Mouse (Mus musculus): ENCODE measurements at regions not wholly inside any gene's neighbourhood (a gene's known extent, or its start where the extent isn't known, plus 50 kb on each side); places are given as distances from the start of the nearest gene placed in this dataset.

GRCm38 (mm10) chr5:46787079-46787478, 929.7 kb upstream of the Lcorl start:
- DNase-seq (ENCODE audit: low spot score) (no peak), ATAC-seq (ENCODE audit: insufficient number of reproducible peaks, low FRiP score, low TSS enrichment, low read depth) (no peak)
- no peak overlapping the region for H3K9ac ChIP-seq (ENCODE audit: low read length)
- H3K4me1 ChIP-seq (ENCODE audit: control insufficient read depth, insufficient read depth, low read length): no peaks in the 10 kb centered on the region
- H3K27me3 ChIP-seq (ENCODE audit: control insufficient read depth, insufficient read depth, low read length): no peaks in the 10 kb centered on the region
- no peak overlapping the region for H3K4me3 ChIP-seq (ENCODE audit: low read depth, low read length)
- no peak overlapping the region for H3K4me2 ChIP-seq (ENCODE audit: low read depth, severe bottlenecking)
- no peak overlapping the region for H3K27ac ChIP-seq (replicated peaks; ENCODE audit: low read depth, low read length)
- no peaks in the 10 kb centered on the region for H3K9me3 ChIP-seq (ENCODE audit: control insufficient read depth, low read length)
- no peaks in the 10 kb centered on the region for H3K36me3 ChIP-seq (ENCODE audit: control insufficient read depth, insufficient read depth, low read length)
- 85% methylated on average over 3 of the region's 3 CpGs for WGBS

- H3K27ac ChIP-seq (replicated peaks; ENCODE audit: low read depth, low read length): no peak overlapping the region
- H3K9me3 ChIP-seq (ENCODE audit: control insufficient read depth, low read length): no peaks in the 10 kb centered on the region
- no peak for ATAC-seq (ENCODE audit: insufficient number of reproducible peaks, low FRiP score, low TSS enrichment, low read depth)
- no peak overlapping the region for H3K9ac ChIP-seq (ENCODE audit: low read length)
- no peak overlapping the region for H3K4me2 ChIP-seq (ENCODE audit: low read depth, severe bottlenecking)
- H3K27me3 ChIP-seq (ENCODE audit: control insufficient read depth, insufficient read depth, low read length): no peaks in the 10 kb centered on the region
- H3K4me1 ChIP-seq (ENCODE audit: control insufficient read depth, insufficient read depth, low read length): no peaks in the 10 kb centered on the region
- DNase-seq (ENCODE audit: low spot score): no peak
- 87% methylated on average over 5 of the region's 5 CpGs for WGBS
- no peaks in the 10 kb centered on the region for H3K36me3 ChIP-seq (ENCODE audit: control insufficient read depth, insufficient read depth, low read length)
- no peak overlapping the region for H3K4me3 ChIP-seq (ENCODE audit: low read depth, low read length)
Measured at GRCm38 (mm10) chr5:46756094-46756493, 898.7 kb upstream of the Lcorl start.

- Histone ChIP-seq H3K27me3 (ENCODE audit: control insufficient read depth, insufficient read depth, low read length) (no peaks in the 10 kb centered on the region), H3K4me3 (ENCODE audit: low read depth, low read length) (no peak overlapping the region), H3K9ac (ENCODE audit: low read length) (no peak overlapping the region), H3K9me3 (ENCODE audit: control insufficient read depth, low read length) (no peaks in the 10 kb centered on the region), H3K27ac (replicated peaks; ENCODE audit: low read depth, low read length) (no peak overlapping the region), H3K4me2 (ENCODE audit: low read depth, severe bottlenecking) (no peak overlapping the region), H3K36me3 (ENCODE audit: control insufficient read depth, insufficient read depth, low read length) (no peaks in the 10 kb centered on the region), H3K4me1 (ENCODE audit: control insufficient read depth, insufficient read depth, low read length) (no peaks in the 10 kb centered on the region)
- DNase-seq (ENCODE audit: low spot score) (no peak), ATAC-seq (ENCODE audit: insufficient number of reproducible peaks, low FRiP score, low TSS enrichment, low read depth) (no peak)
- 70% methylated on average over 2 of the region's 2 CpGs for WGBS
Measured at GRCm38 (mm10) chr5:46740034-46740582, 882.7 kb upstream of the Lcorl start.

GRCm38 (mm10) chr5:46732510-46732909, 875.1 kb upstream of the Lcorl start:
- peak; percentile 79; the same call in 1 of the 2 replicates for ATAC-seq (ENCODE audit: insufficient number of reproducible peaks, low FRiP score, low TSS enrichment, low read depth)
- no peak overlapping the region for H3K4me3 ChIP-seq (ENCODE audit: low read depth, low read length)
- no peaks in the 10 kb centered on the region for H3K4me1 ChIP-seq (ENCODE audit: control insufficient read depth, insufficient read depth, low read length)
- H3K36me3 ChIP-seq (ENCODE audit: control insufficient read depth, insufficient read depth, low read length): no peaks in the 10 kb centered on the region
- no peaks in the 10 kb centered on the region for H3K27me3 ChIP-seq (ENCODE audit: control insufficient read depth, insufficient read depth, low read length)
- DNase-seq (ENCODE audit: low spot score): peak; percentile 30
- no peak overlapping the region for H3K4me2 ChIP-seq (ENCODE audit: low read depth, severe bottlenecking)
- no peak overlapping the region for H3K27ac ChIP-seq (replicated peaks; ENCODE audit: low read depth, low read length)
- 77% methylated on average over 3 of the region's 3 CpGs for WGBS
- H3K9me3 ChIP-seq (ENCODE audit: control insufficient read depth, low read length): no peaks in the 10 kb centered on the region
- H3K9ac ChIP-seq (ENCODE audit: low read length): no peak overlapping the region

GRCm38 (mm10) chr5:46732025-46732424, 874.6 kb upstream of the Lcorl start:
- H3K4me2 ChIP-seq (ENCODE audit: low read depth, severe bottlenecking): no peak overlapping the region
- H3K27me3 ChIP-seq (ENCODE audit: control insufficient read depth, insufficient read depth, low read length): no peaks in the 10 kb centered on the region
- H3K4me3 ChIP-seq (ENCODE audit: low read depth, low read length): no peak overlapping the region
- DNase-seq (ENCODE audit: low spot score) (no peak), ATAC-seq (ENCODE audit: insufficient number of reproducible peaks, low FRiP score, low TSS enrichment, low read depth) (peak; percentile 65; the same call in 1 of the 2 replicates)
- no peak overlapping the region for H3K9ac ChIP-seq (ENCODE audit: low read length)
- no peak overlapping the region for H3K27ac ChIP-seq (replicated peaks; ENCODE audit: low read depth, low read length)
- no peaks in the 10 kb centered on the region for H3K36me3 ChIP-seq (ENCODE audit: control insufficient read depth, insufficient read depth, low read length)
- H3K4me1 ChIP-seq (ENCODE audit: control insufficient read depth, insufficient read depth, low read length): no peaks in the 10 kb centered on the region
- WGBS: 71% methylated on average over 5 of the region's 5 CpGs
- no peaks in the 10 kb centered on the region for H3K9me3 ChIP-seq (ENCODE audit: control insufficient read depth, low read length)

- Histone ChIP-seq H3K4me3 (ENCODE audit: low read depth, low read length) (no peak overlapping the region), H3K27me3 (ENCODE audit: control insufficient read depth, insufficient read depth, low read length) (no peaks in the 10 kb centered on the region), H3K27ac (replicated peaks; ENCODE audit: low read depth, low read length) (no peak overlapping the region), H3K9ac (ENCODE audit: low read length) (no peak overlapping the region), H3K4me1 (ENCODE audit: control insufficient read depth, insufficient read depth, low read length) (no peaks in the 10 kb centered on the region), H3K4me2 (ENCODE audit: low read depth, severe bottlenecking) (no peak overlapping the region), H3K9me3 (ENCODE audit: control insufficient read depth, low read length) (no peaks in the 10 kb centered on the region), H3K36me3 (ENCODE audit: control insufficient read depth, insufficient read depth, low read length) (no peaks in the 10 kb centered on the region)
- ATAC-seq (ENCODE audit: insufficient number of reproducible peaks, low FRiP score, low TSS enrichment, low read depth) (no peak), DNase-seq (ENCODE audit: low spot score) (no peak)
- 61% methylated on average over 3 of the region's 3 CpGs for WGBS
Measured at GRCm38 (mm10) chr5:46731297-46731696, 873.9 kb upstream of the Lcorl start.

- ATAC-seq (ENCODE audit: insufficient number of reproducible peaks, low FRiP score, low TSS enrichment, low read depth) (no peak), DNase-seq (ENCODE audit: low spot score) (no peak)
- Histone ChIP-seq H3K9me3 (ENCODE audit: control insufficient read depth, low read length) (no peaks in the 10 kb centered on the region), H3K27me3 (ENCODE audit: control insufficient read depth, insufficient read depth, low read length) (no peaks in the 10 kb centered on the region), H3K36me3 (ENCODE audit: control insufficient read depth, insufficient read depth, low read length) (no peaks in the 10 kb centered on the region), H3K4me2 (ENCODE audit: low read depth, severe bottlenecking) (no peak overlapping the region), H3K9ac (ENCODE audit: low read length) (no peak overlapping the region), H3K4me3 (ENCODE audit: low read depth, low read length) (no peak overlapping the region), H3K4me1 (ENCODE audit: control insufficient read depth, insufficient read depth, low read length) (no peaks in the 10 kb centered on the region), H3K27ac (replicated peaks; ENCODE audit: low read depth, low read length) (no peak overlapping the region)
- WGBS: 60% methylated on average over 3 of the region's 3 CpGs
Measured at GRCm38 (mm10) chr5:46709596-46709995, 852.2 kb upstream of the Lcorl start.

GRCm38 (mm10) chr5:46707845-46708244, 850.4 kb upstream of the Lcorl start:
- no peaks in the 10 kb centered on the region for H3K36me3 ChIP-seq (ENCODE audit: control insufficient read depth, insufficient read depth, low read length)
- H3K4me3 ChIP-seq (ENCODE audit: low read depth, low read length): no peak overlapping the region
- DNase-seq (ENCODE audit: low spot score) (no peak), ATAC-seq (ENCODE audit: insufficient number of reproducible peaks, low FRiP score, low TSS enrichment, low read depth) (no peak)
- H3K9ac ChIP-seq (ENCODE audit: low read length): no peak overlapping the region
- H3K9me3 ChIP-seq (ENCODE audit: control insufficient read depth, low read length): no peaks in the 10 kb centered on the region
- H3K27ac ChIP-seq (replicated peaks; ENCODE audit: low read depth, low read length): no peak overlapping the region
- 92% methylated on average over 1 of the region's 1 CpGs for WGBS
- H3K27me3 ChIP-seq (ENCODE audit: control insufficient read depth, insufficient read depth, low read length): no peaks in the 10 kb centered on the region
- no peaks in the 10 kb centered on the region for H3K4me1 ChIP-seq (ENCODE audit: control insufficient read depth, insufficient read depth, low read length)
- no peak overlapping the region for H3K4me2 ChIP-seq (ENCODE audit: low read depth, severe bottlenecking)

GRCm38 (mm10) chr5:46707021-46707420, 849.6 kb upstream of the Lcorl start:
- Histone ChIP-seq H3K9me3 (ENCODE audit: control insufficient read depth, low read length) (no peaks in the 10 kb centered on the region), H3K27me3 (ENCODE audit: control insufficient read depth, insufficient read depth, low read length) (no peaks in the 10 kb centered on the region), H3K4me1 (ENCODE audit: control insufficient read depth, insufficient read depth, low read length) (no peaks in the 10 kb centered on the region), H3K4me3 (ENCODE audit: low read depth, low read length) (no peak overlapping the region), H3K36me3 (ENCODE audit: control insufficient read depth, insufficient read depth, low read length) (no peaks in the 10 kb centered on the region), H3K9ac (ENCODE audit: low read length) (no peak overlapping the region), H3K27ac (replicated peaks; ENCODE audit: low read depth, low read length) (no peak overlapping the region), H3K4me2 (ENCODE audit: low read depth, severe bottlenecking) (no peak overlapping the region)
- WGBS: 92% methylated on average over 5 of the region's 5 CpGs
- DNase-seq (ENCODE audit: low spot score) (no peak), ATAC-seq (ENCODE audit: insufficient number of reproducible peaks, low FRiP score, low TSS enrichment, low read depth) (no peak)
